Mouse (Mus musculus): ENCODE measurements around the gene Ptx4. TPM values are rescaled to one million over a fixed set of nuclear protein-coding genes. Genes with fewer than 3 reads are reported as not detected.
"Not testable (repeated sequence)": the region's sequence is repeated elsewhere in the genome, so short reads cannot be mapped to it uniquely, and the experiment has no call there.

The Ptx4 gene
- polyA plus RNA-seq, 1 experiment, result 0.16 TPM

- DNase-seq (ENCODE audit: extremely low spot score in 1 of 2, low spot score in 1 of 2), result no peak
These were observed 5.5 kb upstream of the Ptx4 start for GRCm38 (mm10) chr17:25114908-25115645.

GRCm38 (mm10) chr17:25115664-25116432, 4.7 kb upstream of the Ptx4 start, which contains the start of gene Telo2:
Telo2 (minus strand) TSS chr17:25115967.
- DNase-seq (ENCODE audit: extremely low spot score in 1 of 2, low spot score in 1 of 2), result peak; percentile 87 to 93

- DNase-seq (ENCODE audit: extremely low spot score in 1 of 2, low spot score in 1 of 2), result no peak
These were observed 3.3 kb upstream of the Ptx4 start for GRCm38 (mm10) chr17:25117263-25117662.

GRCm38 (mm10) chr17:25123979-25124378, 3.4 kb downstream of the Ptx4 start:
- no peak for DNase-seq (ENCODE audit: extremely low spot score in 1 of 2, low spot score in 1 of 2)

- DNase-seq (ENCODE audit: extremely low spot score in 1 of 2, low spot score in 1 of 2), result not testable (repeated sequence)
These were observed 5.0 kb downstream of the Ptx4 start for GRCm38 (mm10) chr17:25125442-25126060.

- peak in 1 of 2 experiments; percentile 21 for DNase-seq (ENCODE audit: extremely low spot score in 1 of 2, low spot score in 1 of 2)
These were observed 6.5 kb downstream of the Ptx4 start for GRCm38 (mm10) chr17:25127079-25127478.

- DNase-seq (ENCODE audit: extremely low spot score in 1 of 2, low spot score in 1 of 2), result no peak
These were observed 7.1 kb downstream of the Ptx4 start for GRCm38 (mm10) chr17:25127681-25128080.

- DNase-seq (ENCODE audit: extremely low spot score in 1 of 2, low spot score in 1 of 2), result no peak
These were observed 9.5 kb downstream of the Ptx4 start for GRCm38 (mm10) chr17:25130060-25130459.

- DNase-seq (ENCODE audit: extremely low spot score in 1 of 2, low spot score in 1 of 2), result peak; percentile 88 to 98
These were observed 12.7 kb downstream of the Ptx4 start, which contains the start of gene Clcn7 for GRCm38 (mm10) chr17:25133275-25133698. Clcn7 (plus strand) TSS chr17:25133391.

GRCm38 (mm10) chr17:25135622-25136021, 15.1 kb downstream of the Ptx4 start:
- no peak for DNase-seq (ENCODE audit: extremely low spot score in 1 of 2, low spot score in 1 of 2)

GRCm38 (mm10) chr17:25138803-25139202, 18.2 kb downstream of the Ptx4 start:
- DNase-seq (ENCODE audit: extremely low spot score in 1 of 2, low spot score in 1 of 2), result no peak

GRCm38 (mm10) chr17:25139960-25140359, 19.4 kb downstream of the Ptx4 start:
- no peak for DNase-seq (ENCODE audit: extremely low spot score in 1 of 2, low spot score in 1 of 2)

- no peak for DNase-seq (ENCODE audit: extremely low spot score in 1 of 2, low spot score in 1 of 2)
These were observed 41.6 kb downstream of the Ptx4 start, which contains the start of gene Ccdc154 for GRCm38 (mm10) chr17:25162161-25162560. Ccdc154 (plus strand) TSS chr17:25162461.

- no peak for DNase-seq (ENCODE audit: extremely low spot score in 1 of 2, low spot score in 1 of 2)
These were observed 42.8 kb downstream of the Ptx4 start for GRCm38 (mm10) chr17:25163387-25163786.

- no peak for DNase-seq (ENCODE audit: extremely low spot score in 1 of 2, low spot score in 1 of 2)
These were observed 44.2 kb downstream of the Ptx4 start for GRCm38 (mm10) chr17:25164770-25165169.

- no peak for DNase-seq (ENCODE audit: extremely low spot score in 1 of 2, low spot score in 1 of 2)
These were observed 45.6 kb downstream of the Ptx4 start for GRCm38 (mm10) chr17:25165970-25166671.

GRCm38 (mm10) chr17:25169706-25170105, 49.1 kb downstream of the Ptx4 start:
- DNase-seq (ENCODE audit: extremely low spot score in 1 of 2, low spot score in 1 of 2), result no peak

- DNase-seq (ENCODE audit: extremely low spot score in 1 of 2, low spot score in 1 of 2), result no peak
These were observed 52.0 kb downstream of the Ptx4 start for GRCm38 (mm10) chr17:25172558-25172957.
